Mouse (Mus musculus) C2C12 (cell line): ENCODE results near the gene Clstn3. TPM values are rescaled to one million over a fixed set of nuclear protein-coding genes. Genes with fewer than 3 reads are reported as not detected.

Experiments
- H3K27me3 ChIP-seq: one replicate; pipeline ENCODE4 v1.6.1; 2011; ENCODE audit not compliant: control insufficient read depth, insufficient read depth, insufficient read length
- H3K36me3 ChIP-seq: one replicate; pipeline ENCODE4 v1.6.1; 2011; ENCODE audit not compliant: control insufficient read depth, insufficient read depth
- H3K4me3 ChIP-seq: one replicate; pipeline ENCODE4 v1.5.1; 2011; ENCODE audit warnings: mild to moderate bottlenecking, control low read depth; ENCODE audit not compliant: poor library complexity, insufficient read depth, severe bottlenecking
- H3K79me2 ChIP-seq: one replicate; pipeline ENCODE4 v1.6.1; 2011; ENCODE audit not compliant: control insufficient read depth, insufficient read depth
- H3K79me3 ChIP-seq: one replicate; pipeline ENCODE4 v1.6.1; 2011; ENCODE audit warnings: low read depth, control low read depth
- H3ac ChIP-seq: one replicate; pipeline ENCODE3; 2011; ENCODE audit warnings: low read depth; ENCODE audit not compliant: control insufficient read depth, insufficient read length
- CEBPB ChIP-seq: IDR thresholded peaks from one replicate; pipeline ENCODE4 v1.6.1; 2011; ENCODE audit warnings: low read depth, mild to moderate bottlenecking, control low read depth, moderate library complexity
- CTCF ChIP-seq: IDR thresholded peaks from one replicate; pipeline ENCODE4 v1.5.1; 2011; ENCODE audit not compliant: control insufficient read depth, insufficient read depth, insufficient read length
- FOSL1 ChIP-seq: IDR thresholded peaks from one replicate; pipeline ENCODE4 v1.8.0; 2011; ENCODE audit warnings: mild to moderate bottlenecking, low read length; ENCODE audit not compliant: poor library complexity, insufficient read depth, severe bottlenecking
- MAX ChIP-seq: IDR thresholded peaks from one replicate; pipeline ENCODE4 v1.6.1; 2011; ENCODE audit warnings: mild to moderate bottlenecking, control low read depth
- MYOD1 ChIP-seq: IDR thresholded peaks from one replicate; pipeline ENCODE4 v1.6.1; 2011; ENCODE audit warnings: low read depth; ENCODE audit not compliant: control insufficient read depth, insufficient read length
- MYOG ChIP-seq: IDR thresholded peaks from one replicate; pipeline ENCODE4 v1.6.1; 2011; ENCODE audit not compliant: control insufficient read depth, insufficient read length; ENCODE audit errors: extremely low read depth
- USF1 ChIP-seq: IDR thresholded peaks from one replicate; pipeline ENCODE4 v1.6.1; 2011; ENCODE audit warnings: low read depth, mild to moderate bottlenecking, control low read depth, moderate library complexity
- polyA plus RNA-seq: library from polyadenylated mRNA; unstranded; fragments of >200 nt; fragmentation: generic; extraction: Trizol; gene quantifications from one replicate; pipeline ENCODE4 v1.2.1, GENCODE M21; 2012; ENCODE audit warnings: missing spikeins

Gene Clstn3
- polyA plus RNA-seq, 1 experiment, result 1.8 TPM

DNA sequence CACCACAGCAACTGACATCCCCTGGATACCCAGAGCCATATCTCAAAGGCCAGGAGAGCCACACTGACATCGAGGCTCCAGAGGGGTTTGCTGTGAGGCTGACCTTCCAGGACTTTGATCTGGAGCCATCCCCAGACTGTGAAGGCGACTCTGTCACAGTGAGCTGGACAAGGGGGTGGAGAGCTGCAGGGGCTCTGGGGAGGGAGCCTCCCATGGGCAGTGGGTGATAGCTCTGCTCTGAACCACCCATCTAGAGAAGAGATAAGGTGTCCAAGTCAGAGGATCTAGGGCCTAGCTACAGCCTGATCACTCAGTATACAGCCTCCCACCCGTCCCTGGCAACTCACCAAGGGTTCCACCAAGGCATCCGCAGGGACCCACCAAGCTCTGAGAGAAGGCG is 29.3 kb upstream of the Clstn3 start:
- Histone ChIP-seq H3K79me3 (no peaks in the 10 kb centered on the region), H3ac (no peak overlapping the region), H3K27me3 (no peaks in the 10 kb centered on the region), H3K4me3 (no peak overlapping the region), H3K79me2 (no peaks in the 10 kb centered on the region), H3K36me3 (no peaks in the 10 kb centered on the region)
- TF ChIP-seq MYOD1 (no peak), MYOG (no peak), CTCF (no peak), USF1 (no peak), MAX (no peak), CEBPB (no peak), FOSL1 (no peak)

GRCm38 (mm10) chr6:124492842-124493561 is 28.4 kb upstream of the Clstn3 start, which contains the start of gene C1rl:
Gene C1rl, plus strand, starts transcription at chr6:124493113.
- Histone ChIP-seq H3K4me3 (no peak within 1 kb of the TSS), H3K27me3 (no peaks in the 10 kb centered on the region), H3K36me3 (no peaks in the 10 kb centered on the region), H3K79me2 (no peaks in the 10 kb centered on the region), H3ac (no peak within 1 kb of the TSS), H3K79me3 (no peaks in the 10 kb centered on the region)
- TF ChIP-seq USF1 (no peak), MYOG (no peak), CEBPB (no peak), MYOD1 (no peak), MAX (no peak)

- Histone ChIP-seq H3K27me3 (no peaks in the 10 kb centered on the region), H3ac (no peak overlapping the region), H3K79me2 (no peaks in the 10 kb centered on the region), H3K79me3 (no peaks in the 10 kb centered on the region), H3K36me3 (no peaks in the 10 kb centered on the region), H3K4me3 (no peak overlapping the region)
- no peak for TF ChIP-seq MYOG
Observed at GRCm38 (mm10) chr6:124491427-124491826, 26.8 kb upstream of the Clstn3 start.

- no peak for TF ChIP-seq FOSL1
- no peak for TF ChIP-seq MAX
- TF ChIP-seq CEBPB, result no peak
- no peak for TF ChIP-seq MYOD1
- no peak for TF ChIP-seq CTCF
- no peak for TF ChIP-seq MYOG
- TF ChIP-seq USF1, result no peak
- Histone ChIP-seq H3K79me3 (no peaks in the 10 kb centered on the region), H3ac (no peak overlapping the region)
Observed at GRCm38 (mm10) chr6:124488952-124489351, 24.4 kb upstream of the Clstn3 start.

GRCm38 (mm10) chr6:124487509-124487908 is 22.9 kb upstream of the Clstn3 start:
- Histone ChIP-seq H3K79me2 (no peaks in the 10 kb centered on the region), H3K27me3 (no peaks in the 10 kb centered on the region), H3K79me3 (no peaks in the 10 kb centered on the region), H3K36me3 (no peaks in the 10 kb centered on the region), H3K4me3 (no peak overlapping the region), H3ac (no peak overlapping the region)
- no peak for TF ChIP-seq MYOG
- no peak for TF ChIP-seq CTCF
- TF ChIP-seq CEBPB, result no peak
- TF ChIP-seq MAX, result no peak
- no peak for TF ChIP-seq USF1
- no peak for TF ChIP-seq MYOD1
- TF ChIP-seq FOSL1, result no peak

More at GRCm38 (mm10) chr6:124488952-124489351, 24.4 kb upstream of the Clstn3 start:
- Histone ChIP-seq H3K27me3 (no peaks in the 10 kb centered on the region), H3K36me3 (no peaks in the 10 kb centered on the region), H3K79me2 (no peaks in the 10 kb centered on the region), H3K4me3 (no peak overlapping the region)

DNA sequence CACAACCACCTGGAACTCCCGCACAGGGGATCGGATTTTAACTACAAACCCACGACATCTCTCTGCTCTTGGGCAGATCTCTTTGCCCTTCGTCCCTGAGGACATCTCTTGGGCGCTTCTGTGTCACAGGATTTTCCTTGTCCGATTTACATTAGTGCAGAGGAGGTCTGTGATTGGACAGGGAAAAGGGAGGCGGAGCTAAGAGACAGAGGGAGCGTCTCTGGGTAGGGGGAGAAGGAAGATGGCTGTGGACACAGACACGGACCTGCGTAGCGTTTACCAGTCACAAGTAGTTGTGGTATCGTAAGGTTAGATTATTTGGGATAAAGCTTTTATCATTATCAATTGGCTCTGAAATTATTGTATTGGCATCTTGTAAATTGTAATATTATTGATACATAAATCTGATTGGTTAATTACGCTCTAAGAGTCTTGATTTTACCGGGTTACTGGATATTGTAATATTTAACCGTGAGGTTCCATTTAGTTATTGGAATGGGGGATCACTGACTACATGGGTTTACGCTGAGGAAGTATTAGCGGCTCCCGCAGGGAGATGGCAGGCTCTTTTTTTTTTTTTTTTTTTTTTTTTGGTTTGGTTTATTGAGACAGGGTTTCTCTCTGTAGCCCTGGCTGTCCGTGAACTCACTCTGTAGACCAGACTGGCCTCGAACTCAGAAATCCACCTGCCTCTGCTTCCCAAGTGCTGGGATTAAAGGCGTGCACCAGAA is 21.0 kb upstream of the Clstn3 start:
- peak overlapping the region; percentile 7 for H3K4me3 ChIP-seq
- peak overlapping the region; percentile 51 for H3ac ChIP-seq

More for the DNA sequence above, 21.0 kb upstream of the Clstn3 start:
- no peaks in the 10 kb centered on the region for H3K79me2 ChIP-seq
- no peaks in the 10 kb centered on the region for H3K36me3 ChIP-seq
- TF ChIP-seq CTCF (no peak), FOSL1 (no peak), MYOD1 (no peak), USF1 (no peak), MAX (no peak), MYOG (no peak), CEBPB (no peak)
- H3K27me3 ChIP-seq, result no peaks in the 10 kb centered on the region
- no peaks in the 10 kb centered on the region for H3K79me3 ChIP-seq
